Mouse (Mus musculus) right cerebral cortex, postnatal 36 days (tissue): ENCODE results near the gene Pusl1.

Experiments used
- DNase-seq, 2 experiments: peaks; one replicate each; pipeline ENCODE4 v3.0.0; 2022; ENCODE audit warnings: low spot score in 2 of 2, mixed read lengths in 1 of 2

The Pusl1 gene

DNA sequence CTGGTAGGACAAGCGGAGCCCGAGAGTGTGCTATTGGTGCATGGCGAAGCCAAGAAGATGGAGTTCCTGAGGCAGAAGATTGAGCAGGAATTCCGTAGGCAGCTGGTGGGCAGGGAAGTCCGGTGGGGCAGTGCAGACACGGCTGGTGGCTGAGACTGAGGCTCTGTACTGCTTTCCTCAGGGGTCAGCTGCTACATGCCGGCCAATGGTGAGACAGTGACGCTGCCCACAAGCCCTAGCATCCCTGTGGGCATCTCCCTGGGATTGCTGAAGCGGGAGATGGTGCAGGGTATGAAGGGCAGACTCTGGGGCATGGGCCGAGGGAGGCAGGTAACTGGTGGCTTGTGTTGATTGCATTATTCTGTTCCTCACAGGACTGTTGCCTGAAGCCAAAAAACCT lies 3.9 kb downstream of the Pusl1 start:
- no peak for DNase-seq

DNA sequence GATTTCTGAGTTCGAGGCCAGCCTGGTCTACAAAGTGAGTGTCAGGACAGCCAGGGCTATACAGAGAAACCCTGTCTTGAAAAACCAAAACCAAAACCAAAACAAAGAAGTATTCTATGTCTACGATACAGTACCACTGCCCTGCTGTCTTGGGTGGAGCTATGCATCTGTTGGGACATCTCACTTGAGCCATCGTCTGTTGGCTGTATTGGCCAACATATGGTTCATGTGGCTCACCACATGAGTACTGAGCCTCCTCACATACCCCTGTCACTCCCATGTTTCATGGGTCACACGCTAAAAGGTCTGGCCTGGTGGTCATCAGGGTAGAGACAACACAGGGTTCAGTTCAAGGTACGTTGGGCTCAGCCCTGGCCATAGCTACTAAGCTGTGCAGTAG lies 5.3 kb downstream of the Pusl1 start:
- DNase-seq, result no peak

DNA sequence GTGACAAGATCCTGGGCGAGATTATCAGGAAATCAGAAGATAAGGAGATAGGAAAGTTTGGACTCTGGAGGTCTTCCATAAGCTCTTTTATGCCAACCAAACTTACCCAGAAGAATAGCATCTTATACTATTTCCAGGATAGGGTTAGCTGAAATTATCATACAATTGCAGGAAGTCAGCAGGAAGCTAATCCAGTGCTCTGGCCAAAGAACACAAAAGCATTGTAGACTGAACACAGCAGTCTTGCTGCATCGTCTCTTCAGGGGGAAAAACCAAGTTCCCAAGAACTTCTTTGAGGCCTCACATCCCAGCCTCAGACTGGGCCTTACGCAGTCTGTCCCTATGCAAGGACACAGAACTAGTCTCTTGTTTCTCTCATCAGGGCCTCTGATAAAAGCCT lies 8.0 kb downstream of the Pusl1 start:
- no peak for DNase-seq

DNA sequence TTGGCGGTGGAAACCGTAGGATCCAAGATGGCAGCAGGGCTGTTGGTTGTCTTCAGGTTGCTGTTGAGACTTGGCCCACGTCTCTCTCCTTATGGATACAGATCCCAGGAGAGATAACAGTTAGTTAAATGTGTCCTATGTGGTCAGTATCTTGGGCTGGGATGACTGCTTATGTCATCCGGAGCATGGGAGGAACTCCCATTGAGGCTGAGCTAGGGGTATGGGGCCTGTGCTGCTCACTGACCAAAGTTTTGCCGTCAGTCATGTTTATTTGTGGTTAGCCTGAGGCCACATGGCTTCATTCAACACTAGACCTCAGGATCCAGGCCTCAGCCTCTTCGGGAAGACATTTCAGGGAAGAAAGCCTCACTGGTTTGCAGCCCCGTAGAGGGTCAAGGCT lies 20.2 kb downstream of the Pusl1 start:
- no peak for DNase-seq

DNA sequence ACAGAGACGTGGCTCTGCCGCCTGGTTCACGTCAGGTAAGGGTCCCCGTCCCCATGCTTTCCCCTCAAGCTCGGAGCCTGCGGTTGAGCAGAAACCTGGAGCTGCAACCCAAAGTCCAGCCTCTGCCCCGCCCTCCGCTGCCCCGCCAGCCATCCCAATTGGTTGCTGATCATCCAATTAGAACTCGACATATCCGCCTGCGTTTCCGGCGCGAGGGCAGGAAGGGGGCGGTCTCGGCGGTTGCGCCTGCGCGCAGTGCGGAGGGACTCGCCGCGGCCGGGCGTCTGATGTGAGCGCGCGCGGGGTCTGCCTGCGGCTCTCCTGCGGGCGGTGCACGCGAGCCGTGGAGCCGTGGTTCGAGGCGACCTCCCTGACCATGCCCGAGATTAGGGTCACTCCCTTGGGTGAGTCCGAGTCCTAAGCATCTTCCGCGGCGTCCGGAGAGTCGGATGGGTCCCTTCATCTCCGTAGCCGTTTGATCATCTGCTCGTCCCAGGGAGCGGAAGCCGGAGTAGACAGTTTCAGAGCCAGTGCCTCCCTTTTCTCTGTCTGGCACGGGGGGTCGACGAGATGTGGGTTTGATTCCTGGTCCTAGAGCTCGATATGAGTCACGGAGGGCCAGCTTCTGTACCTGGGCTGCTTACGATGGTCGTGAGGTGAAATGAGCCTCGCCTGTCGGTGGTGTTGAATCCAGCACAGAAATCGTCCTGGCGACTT lies 22.1 kb downstream of the Pusl1 start, which contains the start of the genes Cptp and Ints11:
Cptp (minus strand) TSS at position 124 of the 717 bp plus-strand sequence.
Ints11 (plus strand) TSS at position 230 of the 717 bp plus-strand sequence.
- DNase-seq, result peak; percentile 94

DNA sequence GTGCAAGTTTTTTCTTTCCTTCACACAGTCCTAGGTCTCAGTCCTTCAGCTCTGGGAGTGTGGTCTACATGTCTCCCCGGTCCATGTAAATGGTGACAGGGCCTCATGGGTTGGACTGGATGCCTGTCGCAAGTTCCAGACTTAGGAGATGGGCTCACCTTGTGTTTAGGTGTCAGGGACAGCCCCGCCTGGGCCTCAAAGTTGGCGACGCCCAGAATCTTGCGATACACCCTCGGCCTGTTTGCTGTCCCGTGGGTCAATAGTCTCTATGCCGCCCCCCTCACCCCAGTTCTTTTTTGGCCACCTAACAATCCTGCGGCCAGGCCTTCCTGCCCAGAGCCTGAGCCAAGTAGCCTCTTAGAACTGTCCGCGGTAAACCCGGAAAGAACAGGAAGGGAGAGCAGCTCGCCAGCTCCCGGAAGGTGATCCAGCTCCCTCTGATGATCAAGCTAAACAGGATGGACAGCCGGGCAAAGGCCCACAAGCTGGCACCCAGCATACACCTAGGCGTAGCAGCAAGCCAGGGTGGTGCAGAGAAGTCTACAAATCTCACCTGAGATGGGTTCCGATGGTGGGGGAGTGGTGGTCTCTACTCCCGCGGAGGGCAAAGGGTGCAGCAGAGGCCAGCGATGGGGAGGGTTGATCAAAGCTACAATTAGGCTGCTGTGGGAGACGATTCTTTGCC lies 22.8 kb downstream of the Pusl1 start:
- no peak for DNase-seq

DNA sequence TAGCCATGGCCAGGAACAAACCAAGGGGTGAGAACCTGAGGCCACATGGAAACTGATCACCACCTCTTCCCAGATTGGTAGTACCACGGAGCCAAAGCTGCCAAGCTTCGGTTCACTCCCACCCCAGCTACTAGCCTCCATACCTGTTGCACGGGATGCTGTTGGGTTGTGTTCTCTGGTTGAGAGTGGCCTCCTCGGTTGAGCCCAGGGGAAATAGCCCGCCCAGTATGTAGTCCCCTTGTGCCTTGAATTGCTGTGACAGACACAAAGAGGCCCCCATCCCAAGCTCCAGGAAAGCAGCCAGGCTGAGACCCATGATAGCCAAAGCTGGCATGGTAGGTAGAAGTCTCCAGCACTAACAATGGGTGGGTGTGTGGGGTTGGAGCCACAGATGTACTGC lies 28.6 kb downstream of the Pusl1 start, which contains the start of gene Tas1r3:
Tas1r3 (minus strand) TSS at position 362 of the 400 bp plus-strand sequence.
- no peak for DNase-seq

DNA sequence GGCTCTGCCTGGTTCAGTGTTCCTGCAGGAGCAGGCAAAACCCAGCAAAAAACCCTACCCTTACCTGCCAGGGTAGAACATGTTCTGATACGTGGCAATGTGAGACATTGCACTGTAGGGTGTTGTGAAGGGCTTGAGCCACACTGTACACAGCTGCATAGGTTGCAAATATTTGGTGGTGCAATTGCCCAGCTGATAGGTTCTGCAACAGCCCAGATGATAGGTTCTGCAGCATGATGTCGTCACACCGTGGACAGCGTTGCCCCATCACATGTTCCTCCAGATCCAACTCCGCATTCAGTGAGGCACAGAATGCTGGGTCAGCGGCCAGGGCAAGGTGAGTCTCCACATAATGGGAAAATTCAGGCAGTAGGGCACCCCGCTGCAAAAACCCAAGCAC lies 29.8 kb downstream of the Pusl1 start:
- no peak for DNase-seq

DNA sequence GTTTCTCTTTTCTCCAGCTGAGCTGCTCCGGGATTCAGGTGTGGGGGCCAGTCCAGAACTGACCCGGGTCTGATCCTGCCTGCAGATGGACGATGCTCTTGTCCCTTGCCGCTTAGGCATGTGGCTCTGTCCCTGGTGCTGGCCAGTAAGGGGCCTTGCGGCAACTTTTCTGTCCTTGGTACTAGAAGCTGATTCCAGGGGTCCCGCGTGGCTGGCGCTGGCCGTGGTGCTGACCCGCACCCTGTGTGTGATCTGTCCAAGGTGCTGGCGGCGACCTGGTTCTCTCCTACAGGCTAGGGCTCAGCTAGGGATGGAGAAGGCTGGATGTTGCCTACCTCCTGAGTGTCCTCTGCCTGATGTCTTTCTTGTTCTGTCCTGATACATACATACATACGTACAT lies 32.3 kb downstream of the Pusl1 start:
- DNase-seq, result no peak

DNA sequence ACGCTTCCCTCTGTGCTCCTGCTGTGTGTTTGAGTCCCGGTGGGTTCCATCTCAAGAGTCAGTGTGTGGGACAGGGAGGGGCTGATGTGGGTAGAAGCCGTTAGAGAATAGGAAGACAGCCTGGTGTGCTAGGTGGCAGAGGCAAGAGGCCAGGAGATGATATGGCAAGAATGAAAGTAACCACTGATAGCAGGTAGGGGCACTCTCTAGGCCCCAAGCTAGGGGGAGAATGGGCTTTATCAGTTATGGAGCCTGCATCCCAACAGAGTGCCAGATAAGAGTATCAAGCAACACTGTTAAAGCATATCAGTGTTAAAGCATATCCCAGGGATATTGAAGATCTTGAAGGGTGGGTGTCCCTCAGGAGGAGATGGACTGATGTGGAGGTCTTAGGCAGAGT lies 34.7 kb downstream of the Pusl1 start:
- DNase-seq, result no peak

DNA sequence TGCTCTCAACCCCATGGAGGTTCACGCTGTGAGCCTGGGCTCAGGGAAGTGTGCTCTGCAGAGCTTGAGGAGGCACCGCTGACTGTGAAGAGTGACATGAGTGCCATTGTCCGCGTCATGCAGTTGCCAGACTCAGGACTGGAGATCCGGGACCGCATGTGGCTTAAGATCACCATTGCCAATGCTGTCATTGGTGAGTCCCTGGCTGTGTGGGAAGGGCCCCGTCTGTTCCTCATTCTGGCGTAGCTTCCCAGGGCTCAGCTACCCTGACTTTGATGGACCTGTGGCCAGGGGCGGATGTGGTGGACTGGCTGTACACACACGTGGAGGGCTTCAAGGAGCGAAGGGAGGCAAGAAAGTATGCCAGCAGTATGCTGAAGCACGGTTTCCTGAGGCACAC lies 35.5 kb downstream of the Pusl1 start:
- no peak for DNase-seq

DNA sequence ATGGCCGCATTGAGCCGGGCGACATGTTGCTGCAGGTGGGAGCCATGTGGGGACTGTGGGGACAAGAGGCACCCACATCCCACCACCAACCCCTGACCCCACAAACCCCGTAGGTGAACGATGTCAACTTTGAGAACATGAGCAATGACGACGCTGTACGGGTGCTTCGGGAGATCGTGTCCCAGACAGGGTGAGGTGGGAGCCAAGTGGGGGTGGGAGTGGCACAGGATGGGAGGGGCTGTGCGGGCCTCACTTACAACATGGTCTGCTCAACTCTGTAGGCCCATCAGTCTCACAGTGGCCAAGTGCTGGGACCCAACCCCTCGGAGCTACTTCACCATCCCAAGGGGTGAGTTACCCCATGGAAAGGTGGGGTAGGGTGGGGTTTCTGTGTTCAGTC lies 36.6 kb downstream of the Pusl1 start:
- DNase-seq, result no peak

DNA sequence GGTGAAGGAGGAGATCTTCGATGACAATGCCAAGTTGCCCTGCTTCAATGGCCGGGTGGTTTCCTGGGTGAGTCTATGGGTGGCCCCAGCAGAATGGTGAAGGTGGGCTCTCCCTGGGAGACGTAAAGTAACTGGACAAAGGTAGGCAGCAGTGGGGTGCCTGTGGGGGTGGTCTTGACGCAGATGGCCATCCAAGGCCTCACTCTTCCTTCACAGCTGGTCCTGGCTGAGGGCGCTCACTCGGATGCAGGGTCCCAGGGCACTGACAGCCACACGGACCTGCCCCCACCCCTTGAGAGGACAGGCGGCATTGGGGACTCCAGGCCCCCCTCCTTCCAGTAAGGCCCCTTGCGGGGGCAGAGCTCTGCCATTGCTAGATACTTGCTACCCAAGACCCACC lies 38.2 kb downstream of the Pusl1 start:
- no peak for DNase-seq

DNA sequence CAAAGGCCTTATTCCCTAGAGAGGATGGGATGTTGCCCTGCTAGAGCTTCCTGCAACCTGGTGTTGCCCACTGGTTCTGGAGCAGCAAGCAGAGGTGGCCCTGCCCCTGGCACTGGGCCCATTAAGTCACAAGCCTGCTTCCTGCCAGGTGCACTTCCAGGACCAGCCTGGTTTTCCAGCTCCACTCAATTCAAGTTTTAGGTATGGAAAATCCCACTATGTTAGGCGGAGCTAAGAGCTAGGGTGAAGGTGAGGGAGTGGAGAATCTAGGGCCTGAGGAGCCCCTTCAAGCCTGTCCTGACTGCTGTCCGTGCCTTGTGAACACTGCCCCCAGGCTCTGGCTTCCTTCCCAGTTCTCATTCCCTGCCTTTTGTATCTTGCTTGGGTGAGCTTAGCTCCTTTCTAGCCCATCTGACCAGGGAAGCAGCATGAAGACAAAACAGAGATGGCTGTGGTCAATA lies 39.6 kb downstream of the Pusl1 start:
- no peak for DNase-seq

DNA sequence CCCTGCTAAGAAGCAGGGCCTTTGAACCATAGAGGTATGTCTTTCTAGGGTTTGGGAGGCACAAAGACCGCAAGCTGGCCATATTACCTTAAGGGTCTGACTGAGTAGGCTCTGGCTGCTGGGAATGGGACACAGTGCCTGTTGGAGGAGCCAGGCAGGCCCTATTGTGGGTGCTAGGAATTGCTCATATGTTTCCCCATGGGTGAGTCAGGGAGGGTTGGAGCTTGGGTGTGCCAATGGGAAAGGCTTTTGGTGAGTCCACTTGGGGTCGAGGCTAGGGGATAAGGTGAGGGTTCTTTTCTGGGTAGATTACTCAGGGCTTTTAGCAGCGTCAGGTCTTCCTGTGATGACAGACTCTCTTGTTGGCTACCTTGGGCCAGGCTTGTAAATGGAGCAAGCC lies 40.2 kb downstream of the Pusl1 start:
- DNase-seq, result no peak

DNA sequence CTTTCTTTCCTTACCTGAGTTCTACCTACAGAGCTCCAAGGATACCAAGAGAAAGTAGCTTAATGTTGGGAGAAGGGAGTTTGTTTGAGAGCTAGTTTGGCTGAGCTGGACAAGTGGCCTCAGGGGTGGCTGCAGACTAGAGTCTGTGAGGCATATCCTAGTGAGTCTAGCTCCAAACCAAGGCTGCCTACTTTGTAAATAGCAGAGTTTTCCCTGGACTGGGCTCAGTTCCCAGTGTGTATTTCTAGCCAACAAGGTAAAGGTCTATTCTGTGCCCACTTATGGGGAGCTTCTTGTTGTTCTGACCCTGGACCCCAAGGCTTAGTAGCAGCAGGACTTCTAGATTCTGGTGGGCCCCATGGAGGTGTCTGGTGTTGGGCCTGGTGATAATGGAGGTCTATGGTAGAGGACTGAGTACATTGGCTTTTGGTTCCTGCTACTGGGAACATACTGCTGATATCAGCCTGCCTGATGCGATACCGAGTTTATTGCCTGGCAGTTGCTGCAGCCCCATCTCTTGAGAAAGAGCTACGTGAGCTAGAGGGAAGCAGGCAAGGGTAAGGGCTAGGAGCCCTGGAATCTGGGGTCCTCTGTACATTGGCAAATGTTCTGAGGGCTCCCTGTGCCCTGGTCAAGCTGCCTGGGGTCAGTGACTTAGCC lies 41.7 kb downstream of the Pusl1 start:
- DNase-seq, result no peak

DNA sequence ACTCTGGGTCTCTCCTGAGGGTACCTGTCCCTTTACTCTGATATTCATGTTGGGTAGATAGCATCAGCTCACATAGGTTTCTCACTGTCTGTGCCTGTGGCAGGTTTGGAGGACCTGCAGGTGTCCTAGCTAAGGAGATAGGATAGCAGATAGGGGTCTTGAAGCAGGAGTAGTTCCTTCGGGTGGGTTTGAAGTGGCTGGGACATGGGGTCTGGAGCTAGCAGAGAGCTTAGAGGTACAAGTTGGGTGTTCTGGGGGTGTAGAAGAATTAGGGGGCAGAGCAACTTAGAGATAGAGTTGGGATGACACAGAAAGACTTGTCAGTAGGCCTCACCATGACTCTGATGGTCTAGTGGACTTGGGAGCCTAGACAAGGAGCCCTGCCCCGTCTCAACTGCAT lies 42.2 kb downstream of the Pusl1 start:
- no peak for DNase-seq

DNA sequence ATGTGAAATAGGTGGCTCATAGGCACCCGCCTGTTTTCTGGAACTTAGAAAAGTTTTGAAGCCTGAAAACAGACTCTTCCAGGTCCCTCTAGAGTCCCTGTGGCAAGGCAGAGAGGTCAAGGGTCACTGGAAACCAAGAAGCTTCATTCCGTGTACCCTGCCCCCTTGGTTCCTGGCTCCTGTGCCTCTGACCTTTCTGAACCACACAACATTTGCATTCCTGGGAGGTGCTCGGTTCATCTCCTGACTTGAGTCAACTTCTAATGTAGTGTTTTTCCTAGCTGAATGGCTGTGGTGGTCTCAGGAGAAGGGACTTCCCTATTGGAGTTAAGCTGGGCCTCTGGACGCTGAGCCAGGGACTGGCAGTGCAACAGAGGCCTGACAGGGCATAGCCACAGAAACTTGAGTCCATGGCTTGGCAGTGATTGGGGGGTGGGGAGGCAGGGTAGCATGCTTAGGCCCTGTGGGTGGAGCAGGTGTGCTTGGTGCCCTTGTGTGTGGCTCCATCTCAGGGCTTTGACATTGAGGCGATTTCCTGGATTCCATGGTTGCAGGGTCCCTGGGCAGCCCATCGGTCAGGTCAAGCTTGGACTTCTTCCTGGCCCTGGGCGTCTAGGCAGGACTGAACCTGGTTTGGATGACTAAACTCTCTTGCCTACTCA lies 43.0 kb downstream of the Pusl1 start:
- DNase-seq, result no peak

DNA sequence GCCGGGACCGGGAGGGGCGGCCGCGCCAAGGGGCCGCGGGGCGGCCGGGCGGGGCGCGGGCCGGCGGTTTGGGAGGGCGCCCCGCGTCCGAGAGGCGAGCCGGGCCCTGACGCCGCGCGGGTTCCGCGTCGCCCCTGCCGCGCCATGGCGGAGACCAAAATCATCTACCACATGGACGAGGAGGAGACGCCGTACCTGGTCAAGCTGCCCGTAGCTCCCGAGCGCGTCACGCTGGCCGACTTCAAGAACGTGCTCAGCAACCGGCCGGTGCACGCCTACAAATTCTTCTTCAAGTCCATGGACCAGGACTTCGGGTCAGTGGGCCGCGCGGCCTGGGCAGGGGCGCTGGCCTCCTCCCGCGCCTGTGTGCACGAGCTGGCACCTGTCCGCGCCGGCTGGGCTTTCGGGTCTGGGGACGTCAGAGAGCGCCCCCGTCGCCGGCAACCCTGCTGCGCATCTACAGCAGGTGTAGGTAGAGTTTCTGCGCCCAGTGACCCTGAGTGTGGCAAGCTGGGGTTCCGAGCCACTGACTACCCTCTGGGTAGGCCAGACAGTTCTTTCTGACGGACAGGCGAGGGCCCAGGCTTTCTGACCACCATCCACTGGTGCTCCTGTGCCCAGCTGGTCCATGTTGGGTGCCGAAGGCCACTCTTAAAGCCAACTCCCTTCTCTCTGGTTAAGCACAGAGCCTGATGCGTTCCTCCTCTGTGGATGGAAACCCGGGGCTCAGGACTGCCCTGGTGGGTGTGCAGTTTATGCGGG lies 43.8 kb downstream of the Pusl1 start:
- DNase-seq, result no peak

DNA sequence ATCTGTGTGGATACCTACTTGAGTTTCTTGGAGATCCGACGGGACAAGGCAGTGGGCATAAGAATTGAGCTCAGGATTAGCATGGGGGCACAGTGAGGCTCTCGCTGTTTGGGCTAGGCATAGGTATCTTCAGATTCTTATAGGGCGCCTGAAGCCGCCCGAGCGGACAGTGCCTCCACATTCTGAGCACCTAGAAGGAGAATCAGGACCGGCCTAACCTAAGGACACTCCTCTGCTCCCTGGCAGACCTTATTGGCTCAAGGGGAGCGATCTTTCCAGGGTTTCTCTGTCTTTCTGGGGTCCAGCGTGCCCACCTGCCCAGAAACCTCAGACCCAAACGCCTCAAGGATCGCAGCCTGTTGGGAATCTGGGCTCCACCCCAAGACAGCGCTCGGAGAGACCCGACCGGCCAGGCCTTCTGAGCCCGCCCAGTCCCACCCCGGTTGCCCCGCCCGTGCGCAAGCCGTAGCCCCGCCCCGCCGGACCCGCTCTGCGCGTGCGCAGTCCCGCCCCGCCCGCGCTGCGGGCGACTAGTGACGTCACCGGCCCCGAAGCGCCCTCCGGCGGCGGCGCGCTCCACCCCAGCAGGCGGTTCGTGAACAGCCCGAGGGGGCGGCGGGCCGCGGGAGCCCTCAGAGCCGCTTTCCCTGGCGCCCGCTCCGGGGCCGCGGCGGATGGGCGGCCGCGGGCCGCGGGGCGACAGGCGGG lies 44.6 kb downstream of the Pusl1 start, which contains the start of gene Dvl1:
Dvl1 (plus strand) TSS at position 532 of the 708 bp plus-strand sequence.
- peak; percentile 82 to 83 for DNase-seq

DNA sequence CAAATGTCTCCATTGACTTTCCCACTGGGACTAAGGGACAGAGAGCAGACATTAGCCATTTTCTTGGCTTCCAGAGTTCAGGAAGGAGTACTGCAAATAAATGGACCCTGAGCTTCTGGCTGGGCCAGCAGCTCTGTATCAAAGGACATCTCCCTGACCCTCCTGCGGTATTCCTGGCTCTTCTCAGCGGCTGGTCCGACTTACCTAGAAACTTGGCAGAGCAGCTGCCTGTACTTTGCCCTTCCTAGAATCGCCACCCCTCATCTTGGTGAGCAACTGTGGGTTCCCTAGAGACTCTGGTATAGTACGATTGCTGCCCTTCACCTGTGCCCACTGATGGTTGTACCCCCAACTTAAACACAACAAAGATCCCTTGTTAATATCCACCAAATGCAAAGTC lies 48.4 kb downstream of the Pusl1 start:
- DNase-seq, result no peak
